In genomic region chr11:94233405-94233804, GRCm38 (mm10) we compare ENCODE assay signal across 16 mouse cellular contexts. TPM values are rescaled to one million over a fixed set of nuclear protein-coding genes. Genes with fewer than 3 reads are reported as not detected.
A peak's percentile ranks its signal among the peaks of the same experiment; 100 is the strongest.
DNase-seq lines count a peak whose midpoint lies in the region; ATAC-seq lines count a peak whose summit lies in the region.
"Had no signal": no experiment of that assay in that cellular context is flagged by ENCODE, and none has a peak within 500 bp of the region (broad histone marks: within the 10 kb centered on the region; RNA-seq: fewer than 3 reads in every experiment).

No protein-coding gene starts in this region.

- 64% methylated on average over 6 of the region's 6 CpGs for WGBS in heart, embryonic 13.5 days
- WGBS in intestine, embryonic 16.5 days, result 68% methylated on average over 6 of the region's 6 CpGs

- DNase-seq in cerebellum, adult 9-11 months, result peak; percentile 47
- peak; percentile 46 to 74 for DNase-seq in layer of hippocampus, adult 8-10 months (ENCODE audit: low spot score in 2 of 2)
- DNase-seq in layer of hippocampus, postnatal 14 days (ENCODE audit: low spot score in 2 of 2), result no peak
- DNase-seq in Muller cell, postnatal 12 days (ENCODE audit: inconsistent ontology term), result peak; percentile 65
- DNase-seq: gastrocnemius, postnatal 10 days; kidney, adult 9 months had no signal

- no peak for ATAC-seq in cerebellum, adult (ENCODE audit: insufficient number of reproducible peaks, low FRiP score, low TSS enrichment)
- no peak for ATAC-seq in heart, embryonic 13.5 days (ENCODE audit: extremely low read depth, insufficient number of reproducible peaks, low FRiP score, low TSS enrichment)
- ATAC-seq in megakaryocyte, adult 5-6 weeks (ENCODE audit: poor library complexity, severe bottlenecking), result no peak
- no peak for ATAC-seq in intestine, embryonic 16.5 days
- ATAC-seq: hindbrain, embryonic 16.5 days had no signal

- peaks cover 51% of the 10 kb centered on the region for H3K4me1 ChIP-seq in heart, embryonic 13.5 days
- peaks cover 7% of the 10 kb centered on the region; the same call in 1 of the 2 replicates for H3K4me1 ChIP-seq in intestine, embryonic 16.5 days (ENCODE audit: control insufficient read depth, insufficient read depth, low read length)

- H3K9me3 ChIP-seq in heart, embryonic 13.5 days, result no peaks in the 10 kb centered on the region
- H3K9me3 ChIP-seq in intestine, embryonic 16.5 days (ENCODE audit: control insufficient read depth, low read length), result no peaks in the 10 kb centered on the region

- H3K9ac ChIP-seq in heart, embryonic 13.5 days, result no peak overlapping the region
- no peak overlapping the region for H3K9ac ChIP-seq in intestine, embryonic 16.5 days (ENCODE audit: low read depth, low read length)

- peak overlapping the region; percentile 16; the same call in 1 of the 2 replicates for H3K27ac ChIP-seq in heart, embryonic 13.5 days (replicated peaks)
- H3K27ac ChIP-seq in intestine, embryonic 16.5 days (ENCODE audit: low read length), result no peak overlapping the region
- H3K27ac ChIP-seq: macrophage had no signal

- no peaks in the 10 kb centered on the region for H3K36me3 ChIP-seq in heart, embryonic 13.5 days
- H3K36me3 ChIP-seq in intestine, embryonic 16.5 days (ENCODE audit: control insufficient read depth, insufficient read depth, low read length), result no peaks in the 10 kb centered on the region

- no peak overlapping the region for H3K4me3 ChIP-seq in heart, embryonic 13.5 days
- H3K4me3 ChIP-seq in intestine, embryonic 16.5 days (ENCODE audit: low read length), result no peak overlapping the region

- no peaks in the 10 kb centered on the region for H3K27me3 ChIP-seq in heart, embryonic 13.5 days (replicated peaks)
- H3K27me3 ChIP-seq in intestine, embryonic 16.5 days (replicated peaks; ENCODE audit: control insufficient read depth, insufficient read depth, low read length), result no peaks in the 10 kb centered on the region

- no peak overlapping the region for H3K4me2 ChIP-seq in heart, embryonic 13.5 days
- H3K4me2 ChIP-seq in intestine, embryonic 16.5 days (ENCODE audit: low read depth, low read length), result no peak overlapping the region

RNA-seq across cellular contexts. Expression of gene Wfikkn2, which starts 12.4 kb away (rescaled TPM):
- total RNA-seq in layer of hippocampus, adult 8-10 months (2022), result 1 to 10 TPM; 1.3 to 2.4 (median 1.9) TPM
- total RNA-seq in layer of hippocampus, postnatal 14 days (2021), result 1 to 10 TPM; 1.4 to 5.1 TPM
- polyA plus RNA-seq in heart, embryonic 13.5 days (2015; fragmentation: Nextera tagmentation; extraction: Ambion mirVana), result 2.0 and 2.2 TPM in 2 replicates
- total RNA-seq in megakaryocyte, adult 5-6 weeks (2015), result not detected in 2 replicates
- total RNA-seq in megakaryocyte, adult 5-6 weeks (2017), result not detected in 2 replicates
- 1.8 and 2.2 TPM in 2 replicates for polyA plus RNA-seq in intestine, embryonic 16.5 days (2015; fragmentation: Nextera tagmentation; extraction: Ambion mirVana)
- total RNA-seq: monocyte, adult 5-6 weeks had no signal
- polyA plus RNA-seq: macrophage had no signal

RNA-seq across cellular contexts. Expression of gene Tob1, which starts 22.2 kb away (rescaled TPM):
- total RNA-seq in layer of hippocampus, adult 8-10 months (2022), result 10 to 100 TPM; 35.8 to 44.1 (median 39.9) TPM
- 10 to 100 TPM; 32.3 to 32.4 TPM for total RNA-seq in layer of hippocampus, postnatal 14 days (2021)
- polyA plus RNA-seq in heart, embryonic 13.5 days (2015; fragmentation: Nextera tagmentation; extraction: Ambion mirVana), result 26.1 and 29.9 TPM in 2 replicates
- total RNA-seq in megakaryocyte, adult 5-6 weeks (2015), result 15.5 and 17.8 TPM in 2 replicates
- total RNA-seq in megakaryocyte, adult 5-6 weeks (2017), result 13.5 and 19.3 TPM in 2 replicates
- 39.8 and 50.1 TPM in 2 replicates for polyA plus RNA-seq in intestine, embryonic 16.5 days (2015; fragmentation: Nextera tagmentation; extraction: Ambion mirVana)

RNA-seq across cellular contexts. Expression of gene Gm21885, which starts 48.3 kb away (rescaled TPM):
- not detected for total RNA-seq in layer of hippocampus, adult 8-10 months (2022)
- total RNA-seq in layer of hippocampus, postnatal 14 days (2021), result not detected
- 0.20 TPM in 1 of 2 replicates, not detected in the other for polyA plus RNA-seq in heart, embryonic 13.5 days (2015; fragmentation: Nextera tagmentation; extraction: Ambion mirVana)
- total RNA-seq in megakaryocyte, adult 5-6 weeks (2015), result not detected in 2 replicates
- total RNA-seq in megakaryocyte, adult 5-6 weeks (2017), result not detected in 2 replicates
- polyA plus RNA-seq in intestine, embryonic 16.5 days (2015; fragmentation: Nextera tagmentation; extraction: Ambion mirVana), result 92.1 and 137 TPM in 2 replicates
- total RNA-seq: gastrocnemius, postnatal 10 days; left cerebral cortex, adult 18-20 months; liver, adult 2 months; monocyte, adult 5-6 weeks had no signal
- polyA plus RNA-seq: embryonic facial prominence, embryonic 11.5 days; hindbrain, embryonic 16.5 days; macrophage had no signal

Comparison
In these comparisons a context has a peak if more than half of its experiments do, and no peak if none do; other contexts are left out.
1. DNase-seq: peak in cerebellum, adult 9-11 months (single experiment), layer of hippocampus, adult 8-10 months (2 of 2) and Muller cell, postnatal 12 days (single experiment); none in layer of hippocampus, postnatal 14 days (0 of 2).